Mouse (Mus musculus): ENCODE measurements around the gene Srgap2.

Gene Srgap2

GRCm38 (mm10) chr1:131417821-131418660 is 109.1 kb downstream of the Srgap2 start:
- no peak for DNase-seq (ENCODE audit: low read depth)

- DNase-seq (ENCODE audit: low read depth): no peak
These were observed 109.9 kb downstream of the Srgap2 start for GRCm38 (mm10) chr1:131417059-131417750.

GRCm38 (mm10) chr1:131403567-131403966 is 123.6 kb downstream of the Srgap2 start:
- DNase-seq (ENCODE audit: low read depth): no peak

- no peak for DNase-seq (ENCODE audit: low read depth)
These were observed 126.3 kb downstream of the Srgap2 start for GRCm38 (mm10) chr1:131400844-131401243.

- no peak for DNase-seq (ENCODE audit: low read depth)
These were observed 129.0 kb downstream of the Srgap2 start for GRCm38 (mm10) chr1:131398181-131398580.

- DNase-seq (ENCODE audit: low read depth): peak; percentile 74
These were observed 142.7 kb downstream of the Srgap2 start for GRCm38 (mm10) chr1:131384406-131384805.

GRCm38 (mm10) chr1:131382184-131382583 is 145.0 kb downstream of the Srgap2 start:
- no peak for DNase-seq (ENCODE audit: low read depth)

GRCm38 (mm10) chr1:131380254-131380653 is 146.9 kb downstream of the Srgap2 start:
- no peak for DNase-seq (ENCODE audit: low read depth)

- DNase-seq (ENCODE audit: low read depth): peak; percentile 38
These were observed 148.2 kb downstream of the Srgap2 start for GRCm38 (mm10) chr1:131378914-131379474.

- no peak for DNase-seq (ENCODE audit: low read depth)
These were observed 148.9 kb downstream of the Srgap2 start for GRCm38 (mm10) chr1:131378081-131378913.

GRCm38 (mm10) chr1:131365832-131366231 is 161.3 kb downstream of the Srgap2 start:
- peak; percentile 56 for DNase-seq (ENCODE audit: low read depth)

GRCm38 (mm10) chr1:131364432-131364831 is 162.7 kb downstream of the Srgap2 start:
- no peak for DNase-seq (ENCODE audit: low read depth)

- DNase-seq (ENCODE audit: low read depth): no peak
These were observed 163.3 kb downstream of the Srgap2 start for GRCm38 (mm10) chr1:131363887-131364286.

- DNase-seq (ENCODE audit: low read depth): peak; percentile 29
These were observed 165.1 kb downstream of the Srgap2 start for GRCm38 (mm10) chr1:131362089-131362488.

- no peak for DNase-seq (ENCODE audit: low read depth)
These were observed 166.4 kb downstream of the Srgap2 start for GRCm38 (mm10) chr1:131360800-131361199.

- no peak for DNase-seq (ENCODE audit: low read depth)
These were observed 167.5 kb downstream of the Srgap2 start for GRCm38 (mm10) chr1:131359609-131360008.

GRCm38 (mm10) chr1:131357213-131357612 is 169.9 kb downstream of the Srgap2 start:
- DNase-seq (ENCODE audit: low read depth): no peak

GRCm38 (mm10) chr1:131351436-131351835 is 175.7 kb downstream of the Srgap2 start:
- DNase-seq (ENCODE audit: low read depth): no peak

GRCm38 (mm10) chr1:131349993-131350510 is 177.1 kb downstream of the Srgap2 start:
- DNase-seq (ENCODE audit: low read depth): no peak

- no peak for DNase-seq (ENCODE audit: low read depth)
These were observed 179.4 kb downstream of the Srgap2 start for GRCm38 (mm10) chr1:131347708-131348107.

GRCm38 (mm10) chr1:131346916-131347555 is 180.1 kb downstream of the Srgap2 start:
- no peak for DNase-seq (ENCODE audit: low read depth)

Measured in induced T-regulatory cell, adult 2 months (primary cell).